Mouse (Mus musculus) forebrain, postnatal 0 days (tissue): Measurements from ENCODE around the gene Rgl2. TPM values are rescaled to one million over a fixed set of nuclear protein-coding genes. Genes with fewer than 3 reads are reported as not detected.
"Not testable (repeated sequence)": the region's sequence is repeated elsewhere in the genome, so short reads cannot be mapped to it uniquely, and the experiment has no call there.

ENCODE experiments used
- ATAC-seq: fragments of 200-750 bp; cut with Nextera tagmentation; 2 replicates; pipeline ENCODE4 v1.8.0; 2017; ENCODE audit warnings: mild to moderate bottlenecking, moderate library complexity
- DNase-seq: peaks from one replicate; pipeline ENCODE4 v3.0.0-alpha.2; 2015
- H3K27ac ChIP-seq: fragments of 300-500 bp; sonication (generic); 2 replicates; pipeline ENCODE4 v1.5.1; 2014; ENCODE audit warnings: low read depth, mild to moderate bottlenecking, antibody characterized with exemption, low read length, moderate library complexity, mixed read lengths
- H3K27me3 ChIP-seq: fragments of 300-500 bp; sonication (generic); 2 replicates; pipeline ENCODE4 v1.6.1; 2014; ENCODE audit warnings: mild to moderate bottlenecking, low read length, mixed read lengths; ENCODE audit not compliant: insufficient read depth
- H3K36me3 ChIP-seq: fragments of 300-500 bp; sonication (generic); 2 replicates; pipeline ENCODE4 v1.6.1; 2014; ENCODE audit warnings: mild to moderate bottlenecking, moderate library complexity; ENCODE audit not compliant: insufficient read depth
- H3K4me1 ChIP-seq: fragments of 300-500 bp; sonication (generic); 2 replicates; pipeline ENCODE4 v1.6.1; 2014; ENCODE audit warnings: antibody characterized with exemption; ENCODE audit not compliant: insufficient read depth
- H3K4me2 ChIP-seq: fragments of 300-500 bp; sonication (generic); 2 replicates; pipeline ENCODE4 v1.6.1; 2014; ENCODE audit warnings: low read depth, mild to moderate bottlenecking, moderate library complexity
- H3K4me3 ChIP-seq: fragments of 300-500 bp; sonication (generic); 2 replicates; pipeline ENCODE4 v1.5.1; 2014; ENCODE audit warnings: low read depth, low read length, mixed read lengths
- H3K9ac ChIP-seq: fragments of 300-500 bp; sonication (generic); 2 replicates; pipeline ENCODE4 v1.6.1; 2014; ENCODE audit warnings: mild to moderate bottlenecking
- H3K9me3 ChIP-seq: fragments of 300-500 bp; sonication (generic); 2 replicates; pipeline ENCODE4 v1.6.1; 2016; ENCODE audit warnings: low read length
- CTCF ChIP-seq: sonication (generic); IDR thresholded peaks from 2 replicates; pipeline ENCODE4 v1.5.1; 2016; ENCODE audit warnings: antibody characterized with exemption, control low read depth, low read depth
- WGBS: fragments of 180-500 bp; shearing (Covaris S2); extraction: QIAGEN DNeasy Blood & Tissue Kit; methylation state at CpG from one replicate; pipeline ENCODE4 v1.1.7; 2014; 5-methylcytosine and 5-hydroxymethylcytosine counted together
- microRNA-seq, 2 experiments: library from miRNA; unstranded; fragments of <30 nt; microRNA quantifications; one replicate each; pipeline ENCODE4; 2016
- polyA plus RNA-seq: library from polyadenylated mRNA; unstranded; fragments of >200 nt; fragmentation: Nextera tagmentation; extraction: Ambion mirVana; gene quantifications from 2 replicates; pipeline ENCODE4 v1.2.1, GENCODE M21; 2015
- total RNA-seq: library from RNA; depleted of rRNA; stranded (reverse); fragments of >200 nt; gene quantifications from 2 replicates; pipeline ENCODE4 v1.2.3, GENCODE M21; 2014; rRNA removed

The Rgl2 gene
- total and polyA plus RNA-seq, 2 experiments from 2014 or later = 27.1 to 75.7 TPM

GRCm38 (mm10) chr17:33982136-33982535 lies 52.8 kb downstream of the Rgl2 start:
- ATAC-seq, H3K4me1 ChIP-seq, H3K36me3 ChIP-seq, H3K9ac ChIP-seq, H3K27ac ChIP-seq, H3K9me3 ChIP-seq, H3K27me3 ChIP-seq: not testable (repeated sequence)
- WGBS = 11% methylated on average over 8 of the region's 8 CpGs
- DNase-seq = peak; percentile 68
- Histone ChIP-seq H3K4me3 (peak overlapping the region; percentile 43; the same call in 1 of the 2 replicates), H3K4me2 (peak overlapping the region; percentile 55)
- TF ChIP-seq CTCF = peak; percentile 90

Small RNA genes within 50 kb of the gene (microRNA-seq; reads per million reads assigned to microRNA genes)
- 0 reads per million in 2 experiments for gene Gm27740

Other genes starting within 250 kb of the Rgl2 start
- gene Hnrnpm, start 242.7 kb upstream of the Rgl2 start, total RNA-seq = 73.6 and 87.1 TPM in 2 replicates
- 135 and 151 TPM in 2 replicates for gene Hnrnpm, start 242.7 kb upstream of the Rgl2 start, polyA plus RNA-seq
- 96.5 and 102 TPM in 2 replicates for gene March2, start 210.9 kb upstream of the Rgl2 start, total RNA-seq
- 72.5 and 77.6 TPM in 2 replicates for gene March2, start 210.9 kb upstream of the Rgl2 start, polyA plus RNA-seq
- 78.1 and 106 TPM in 2 replicates for gene Rab11b, start 169.0 kb upstream of the Rgl2 start, total RNA-seq
- 527 and 560 TPM in 2 replicates for gene Rab11b, start 169.0 kb upstream of the Rgl2 start, polyA plus RNA-seq
- 13.2 and 17.2 TPM in 2 replicates for gene Angptl4, start 147.7 kb upstream of the Rgl2 start, total RNA-seq
- 24.4 and 25.2 TPM in 2 replicates for gene Angptl4, start 147.7 kb upstream of the Rgl2 start, polyA plus RNA-seq
- 36.5 and 42.7 TPM in 2 replicates for gene Kank3, start 119.0 kb upstream of the Rgl2 start, total RNA-seq
- 35.8 and 43.4 TPM in 2 replicates for gene Kank3, start 119.0 kb upstream of the Rgl2 start, polyA plus RNA-seq
- gene Rps28, start 105.0 kb upstream of the Rgl2 start, total RNA-seq = 589 and 1,055 TPM in 2 replicates
- 603 and 823 TPM in 2 replicates for gene Rps28, start 105.0 kb upstream of the Rgl2 start, polyA plus RNA-seq
- 258 and 291 TPM in 2 replicates for gene Ndufa7, start 105.0 kb upstream of the Rgl2 start, total RNA-seq
- 529 and 626 TPM in 2 replicates for gene Ndufa7, start 105.0 kb upstream of the Rgl2 start, polyA plus RNA-seq
- gene Cd320, start 86.5 kb upstream of the Rgl2 start, total RNA-seq = 17.2 and 27.5 TPM in 2 replicates
- gene Cd320, start 86.5 kb upstream of the Rgl2 start, polyA plus RNA-seq = 50.3 and 53.6 TPM in 2 replicates
- not detected in 2 replicates for gene Gm7029, start 55.7 kb upstream of the Rgl2 start, total RNA-seq
- not detected in 2 replicates for gene Gm7029, start 55.7 kb upstream of the Rgl2 start, polyA plus RNA-seq
- gene Kifc1, start 38.9 kb upstream of the Rgl2 start, total RNA-seq = 4.3 and 4.7 TPM in 2 replicates
- gene Kifc1, start 38.9 kb upstream of the Rgl2 start, polyA plus RNA-seq = 1.3 and 1.4 TPM in 2 replicates
- gene Platr17, start 24.4 kb upstream of the Rgl2 start, total RNA-seq = not detected in 2 replicates
- gene Platr17, start 24.4 kb upstream of the Rgl2 start, polyA plus RNA-seq = 1.9 and 2.0 TPM in 2 replicates
- gene Daxx, start 20.1 kb upstream of the Rgl2 start, total RNA-seq = 70.4 and 77.1 TPM in 2 replicates
- 41.5 and 45.2 TPM in 2 replicates for gene Daxx, start 20.1 kb upstream of the Rgl2 start, polyA plus RNA-seq
- gene Tapbp, start 13.6 kb upstream of the Rgl2 start, total RNA-seq = 27.2 and 36.0 TPM in 2 replicates
- 25.0 and 26.2 TPM in 2 replicates for gene Tapbp, start 13.6 kb upstream of the Rgl2 start, polyA plus RNA-seq
- 34.4 and 44.0 TPM in 2 replicates for gene Zbtb22, start 13.6 kb upstream of the Rgl2 start, total RNA-seq
- gene Zbtb22, start 13.6 kb upstream of the Rgl2 start, polyA plus RNA-seq = 20.4 and 22.3 TPM in 2 replicates
- gene Pfdn6, start 10.8 kb downstream of the Rgl2 start, total RNA-seq = 57.0 and 78.4 TPM in 2 replicates
- 173 and 185 TPM in 2 replicates for gene Pfdn6, start 10.8 kb downstream of the Rgl2 start, polyA plus RNA-seq
- gene Wdr46, start 11.1 kb downstream of the Rgl2 start, total RNA-seq = 18.9 and 21.9 TPM in 2 replicates
- 15.9 and 23.2 TPM in 2 replicates for gene Wdr46, start 11.1 kb downstream of the Rgl2 start, polyA plus RNA-seq
- gene B3galt4, start 21.9 kb downstream of the Rgl2 start, total RNA-seq = 11.5 and 11.7 TPM in 2 replicates
- gene B3galt4, start 21.9 kb downstream of the Rgl2 start, polyA plus RNA-seq = 8.3 and 9.8 TPM in 2 replicates
- gene Vps52, start 26.3 kb downstream of the Rgl2 start, total RNA-seq = 46.2 and 46.8 TPM in 2 replicates
- 59.6 and 66.1 TPM in 2 replicates for gene Vps52, start 26.3 kb downstream of the Rgl2 start, polyA plus RNA-seq
- gene Rps18, start 26.5 kb downstream of the Rgl2 start, total RNA-seq = 1,357 and 2,159 TPM in 2 replicates
- gene Rps18, start 26.5 kb downstream of the Rgl2 start, polyA plus RNA-seq = 876 and 1,153 TPM in 2 replicates
- 14.3 and 21.9 TPM in 2 replicates for gene H2-K1, start 70.8 kb downstream of the Rgl2 start, total RNA-seq
- gene H2-K1, start 70.8 kb downstream of the Rgl2 start, polyA plus RNA-seq = 17.3 and 21.2 TPM in 2 replicates
- gene Ring1, start 95.1 kb downstream of the Rgl2 start, total RNA-seq = 20.7 and 21.4 TPM in 2 replicates
- 15.7 and 19.0 TPM in 2 replicates for gene Ring1, start 95.1 kb downstream of the Rgl2 start, polyA plus RNA-seq
- gene H2-Ke6, start 98.5 kb downstream of the Rgl2 start, total RNA-seq = 39.1 and 58.0 TPM in 2 replicates
- gene H2-Ke6, start 98.5 kb downstream of the Rgl2 start, polyA plus RNA-seq = 54.6 and 55.7 TPM in 2 replicates
- gene Slc39a7, start 102.1 kb downstream of the Rgl2 start, total RNA-seq = 126 and 161 TPM in 2 replicates
- gene Slc39a7, start 102.1 kb downstream of the Rgl2 start, polyA plus RNA-seq = 124 and 138 TPM in 2 replicates
- 56.2 and 60.8 TPM in 2 replicates for gene Rxrb, start 102.3 kb downstream of the Rgl2 start, total RNA-seq
- 58.1 and 58.4 TPM in 2 replicates for gene Rxrb, start 102.3 kb downstream of the Rgl2 start, polyA plus RNA-seq
- 10.2 and 28.0 TPM in 2 replicates for gene Col11a2, start 109.9 kb downstream of the Rgl2 start, total RNA-seq
- 1.2 and 2.1 TPM in 2 replicates for gene Col11a2, start 109.9 kb downstream of the Rgl2 start, polyA plus RNA-seq
- not detected in 2 replicates for gene H2-Oa, start 162.8 kb downstream of the Rgl2 start, total RNA-seq
- 0.13 TPM in 1 of 2 replicates, not detected in the other for gene H2-Oa, start 162.8 kb downstream of the Rgl2 start, polyA plus RNA-seq
- gene H2-DMa, start 190.0 kb downstream of the Rgl2 start, total RNA-seq = 21.5 and 25.7 TPM in 2 replicates
- gene H2-DMa, start 190.0 kb downstream of the Rgl2 start, polyA plus RNA-seq = 19.2 and 23.5 TPM in 2 replicates
- gene Brd2, start 193.1 kb downstream of the Rgl2 start, total RNA-seq = 191 and 219 TPM in 2 replicates
- 122 and 129 TPM in 2 replicates for gene Brd2, start 193.1 kb downstream of the Rgl2 start, polyA plus RNA-seq
- 2.2 and 2.4 TPM in 2 replicates for gene H2-DMb2, start 213.8 kb downstream of the Rgl2 start, total RNA-seq
- gene H2-DMb2, start 213.8 kb downstream of the Rgl2 start, polyA plus RNA-seq = 0.72 and 1.0 TPM in 2 replicates
- 0.62 and 2.8 TPM in 2 replicates for gene H2-DMb1, start 223.5 kb downstream of the Rgl2 start, total RNA-seq
- 1.5 and 1.7 TPM in 2 replicates for gene H2-DMb1, start 223.5 kb downstream of the Rgl2 start, polyA plus RNA-seq